In genomic region chr14:72300026-72300425, GRCm38 (mm10) we compare ENCODE assay signal across 9 mouse cellular contexts.
A peak's percentile ranks its signal among the peaks of the same experiment; 100 is the strongest.
DNase-seq lines count a peak whose midpoint lies in the region; ATAC-seq lines count a peak whose summit lies in the region.
"Had no signal": no experiment of that assay in that cellular context is flagged by ENCODE, and none has a peak within 500 bp of the region (broad histone marks: within the 10 kb centered on the region; RNA-seq: fewer than 3 reads in every experiment).

No protein-coding gene starts in this region.

- no peaks in the 10 kb centered on the region for H3K27me3 ChIP-seq in intestine, embryonic 14.5 days (replicated peaks; ENCODE audit: control insufficient read depth, insufficient read depth, low read length)
- no peaks in the 10 kb centered on the region for H3K27me3 ChIP-seq in intestine, embryonic 15.5 days (replicated peaks)

- H3K9ac ChIP-seq in intestine, embryonic 14.5 days (ENCODE audit: low read length) = no peak overlapping the region
- no peak overlapping the region for H3K9ac ChIP-seq in intestine, embryonic 15.5 days

- ATAC-seq in intestine, embryonic 14.5 days (replicated peaks; ENCODE audit: low FRiP score, low TSS enrichment, low read depth) = no peak
- ATAC-seq in intestine, embryonic 15.5 days = no peak

- H3K36me3 ChIP-seq in intestine, embryonic 14.5 days (ENCODE audit: control insufficient read depth, insufficient read depth, low read length) = no peaks in the 10 kb centered on the region
- no peaks in the 10 kb centered on the region for H3K36me3 ChIP-seq in intestine, embryonic 15.5 days

- H3K4me1 ChIP-seq in intestine, embryonic 14.5 days (replicated peaks; ENCODE audit: control insufficient read depth, insufficient read depth, low read length) = no peaks in the 10 kb centered on the region; the same call in 1 of the 2 replicates
- H3K4me1 ChIP-seq in intestine, embryonic 15.5 days (replicated peaks) = no peaks in the 10 kb centered on the region

- WGBS in intestine, embryonic 14.5 days = 71% methylated on average over 1 of the region's 1 CpGs
- WGBS in intestine, embryonic 15.5 days = 79% methylated on average over 1 of the region's 1 CpGs

- no peak overlapping the region for H3K4me3 ChIP-seq in intestine, embryonic 14.5 days (ENCODE audit: low read depth, low read length)
- H3K4me3 ChIP-seq in intestine, embryonic 15.5 days (replicated peaks) = no peak overlapping the region

- no peak overlapping the region for H3K4me2 ChIP-seq in intestine, embryonic 14.5 days (ENCODE audit: low read length)
- no peak overlapping the region for H3K4me2 ChIP-seq in intestine, embryonic 15.5 days (replicated peaks)

- DNase-seq in intestine, embryonic 14.5 days (ENCODE audit: low spot score) = peak; percentile 74
- peak; percentile 49 to 57 for DNase-seq in B cell, adult 2 months
- DNase-seq in NIH3T3 (ENCODE audit: low read depth) = peak; percentile 66
- DNase-seq in embryo, embryonic 10.5 days (ENCODE audit: low spot score) = peak; percentile 71
- DNase-seq in layer of hippocampus, postnatal 14 days (ENCODE audit: low spot score in 2 of 2) = peak; percentile 10 to 53
- DNase-seq in retina, postnatal 7 days (ENCODE audit: low read depth, low spot score) = peak; percentile 31
- no peak for DNase-seq in gastrocnemius, postnatal 36 days

- intact Hi-C loops in gastrocnemius, postnatal 36 days (cut with DNase I) = no loop called here

- H3K9me3 ChIP-seq in intestine, embryonic 14.5 days (ENCODE audit: control insufficient read depth, low read length) = no peaks in the 10 kb centered on the region
- no peaks in the 10 kb centered on the region for H3K9me3 ChIP-seq in intestine, embryonic 15.5 days

- no peak overlapping the region for H3K27ac ChIP-seq in intestine, embryonic 14.5 days (ENCODE audit: low read depth)
- H3K27ac ChIP-seq in intestine, embryonic 15.5 days = no peak overlapping the region
- H3K27ac ChIP-seq: macrophage had no signal

Comparison
In these comparisons a context has a peak if more than half of its experiments do, and no peak if none do; other contexts are left out.
1. DNase-seq: peak in intestine, embryonic 14.5 days (single experiment), B cell, adult 2 months (2 of 2), NIH3T3 (single experiment), embryo, embryonic 10.5 days (single experiment), layer of hippocampus, postnatal 14 days (2 of 2) and retina, postnatal 7 days (single experiment); none in gastrocnemius, postnatal 36 days (0 of 2).